Mouse (Mus musculus) forebrain, embryonic 14.5 days (tissue): ENCODE results near the gene Rad51d. TPM values are rescaled to one million over a fixed set of nuclear protein-coding genes. Genes with fewer than 3 reads are reported as not detected.

Experiments
- ATAC-seq: fragments of 200-750 bp; cut with Nextera tagmentation; 2 replicates; pipeline ENCODE4 v1.8.0; 2017; ENCODE audit warnings: mild to moderate bottlenecking, moderate library complexity
- DNase-seq: peaks from one replicate; pipeline ENCODE4 v3.0.0-alpha.2; 2015; ENCODE audit warnings: low spot score
- H3K27ac ChIP-seq: fragments of 300-500 bp; sonication (generic); 2 replicates; pipeline ENCODE4 v1.5.1; 2014; ENCODE audit warnings: low read depth, mild to moderate bottlenecking, control low read depth, low read length, moderate library complexity
- H3K27me3 ChIP-seq: fragments of 300-500 bp; sonication (generic); replicated peaks from 2 replicates; pipeline ENCODE4 v1.6.1; 2014; ENCODE audit warnings: low read length, control low read depth, mixed read lengths; ENCODE audit not compliant: control insufficient read depth, insufficient read depth
- H3K36me3 ChIP-seq: fragments of 300-500 bp; sonication (generic); 2 replicates; pipeline ENCODE4 v1.6.1; 2014; ENCODE audit warnings: low read length, control low read depth; ENCODE audit not compliant: control insufficient read depth, insufficient read depth
- H3K4me1 ChIP-seq: fragments of 300-500 bp; sonication (generic); 2 replicates; pipeline ENCODE4 v1.6.1; 2014; ENCODE audit warnings: antibody characterized with exemption, low read length, control low read depth; ENCODE audit not compliant: control insufficient read depth, insufficient read depth
- H3K4me2 ChIP-seq: fragments of 300-500 bp; sonication (generic); 2 replicates; pipeline ENCODE4 v1.6.1; 2014; ENCODE audit warnings: mild to moderate bottlenecking, control low read depth, low read length
- H3K4me3 ChIP-seq: fragments of 300-500 bp; sonication (generic); 2 replicates; pipeline ENCODE4 v1.5.1; 2014; ENCODE audit warnings: low read depth, low read length, control low read depth
- H3K9ac ChIP-seq: fragments of 300-500 bp; sonication (generic); 2 replicates; pipeline ENCODE4 v1.6.1; 2014; ENCODE audit warnings: mild to moderate bottlenecking, low read length, control low read depth, moderate library complexity
- H3K9me3 ChIP-seq: fragments of 300-500 bp; sonication (generic); replicated peaks from 2 replicates; pipeline ENCODE4 v1.6.1; 2016; ENCODE audit warnings: low read length, control low read depth, mixed read lengths; ENCODE audit not compliant: control insufficient read depth
- WGBS: fragments of 180-500 bp; shearing (Covaris S2); extraction: QIAGEN DNeasy Blood & Tissue Kit; methylation state at CpG from one replicate; pipeline ENCODE4 v1.1.7; 2014; 5-methylcytosine and 5-hydroxymethylcytosine counted together
- polyA plus RNA-seq: library from polyadenylated mRNA; unstranded; fragments of >200 nt; fragmentation: Nextera tagmentation; extraction: Ambion mirVana; gene quantifications from 2 replicates; pipeline ENCODE4 v1.2.1, GENCODE M21; 2014

The Rad51d gene
- polyA plus RNA-seq, 1 experiment from 2014 or later = 14.2 TPM

DNA sequence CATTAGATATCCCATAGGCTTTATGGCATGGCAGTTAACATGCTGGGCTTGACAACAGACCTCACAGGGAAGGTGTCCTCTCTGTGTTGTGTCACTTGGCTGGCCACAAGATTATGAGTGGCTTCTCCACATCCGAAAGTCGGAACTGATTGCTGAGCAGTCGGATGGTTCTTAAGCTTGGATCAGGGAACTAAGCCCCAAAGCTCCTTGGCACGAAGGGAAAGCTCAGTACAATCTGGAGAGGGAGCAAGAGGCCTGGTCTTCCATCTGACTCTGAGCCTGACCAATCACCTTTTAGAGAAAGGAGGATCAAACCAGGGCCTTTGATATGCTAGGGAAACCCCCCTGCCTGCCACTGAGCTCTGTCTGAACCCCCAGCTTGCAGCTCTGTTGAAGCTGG lies 31.3 kb upstream of the Rad51d start:
- ATAC-seq (no peak), DNase-seq (no peak)
- no peak overlapping the region for H3K4me3 ChIP-seq
- no peak overlapping the region for H3K4me2 ChIP-seq
- no peaks in the 10 kb centered on the region for H3K27me3 ChIP-seq
- H3K27ac ChIP-seq = no peak overlapping the region
- H3K9ac ChIP-seq = no peak overlapping the region
- no peaks in the 10 kb centered on the region for H3K36me3 ChIP-seq
- WGBS = 81% methylated on average over 4 of the region's 4 CpGs
- no peaks in the 10 kb centered on the region for H3K9me3 ChIP-seq
- H3K4me1 ChIP-seq = no peaks in the 10 kb centered on the region

DNA sequence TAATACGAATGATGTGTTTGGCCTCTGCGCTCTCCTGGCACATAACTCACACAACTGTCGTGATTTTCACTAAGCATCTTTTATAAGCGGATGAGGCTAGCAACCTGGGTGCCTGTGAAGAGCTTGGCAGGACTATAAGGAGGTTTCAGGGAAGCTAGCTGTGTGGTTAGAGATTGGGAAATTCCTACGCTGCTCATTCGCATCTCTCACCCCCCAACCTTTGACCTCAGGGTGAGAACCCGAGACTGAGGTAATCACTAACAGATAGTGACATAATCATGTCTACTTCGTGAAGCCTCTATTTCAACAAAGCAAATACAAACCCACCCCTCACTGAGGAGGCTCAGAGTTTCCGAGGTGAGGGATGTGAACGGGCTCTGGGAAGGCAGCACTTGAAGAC lies 30.4 kb upstream of the Rad51d start:
- Histone ChIP-seq H3K4me2 (no peak overlapping the region), H3K9ac (no peak overlapping the region), H3K27me3 (no peaks in the 10 kb centered on the region), H3K9me3 (no peaks in the 10 kb centered on the region), H3K27ac (no peak overlapping the region), H3K36me3 (no peaks in the 10 kb centered on the region), H3K4me1 (no peaks in the 10 kb centered on the region), H3K4me3 (no peak overlapping the region)
- 66% methylated on average over 10 of the region's 10 CpGs for WGBS
- DNase-seq (no peak), ATAC-seq (no peak)

DNA sequence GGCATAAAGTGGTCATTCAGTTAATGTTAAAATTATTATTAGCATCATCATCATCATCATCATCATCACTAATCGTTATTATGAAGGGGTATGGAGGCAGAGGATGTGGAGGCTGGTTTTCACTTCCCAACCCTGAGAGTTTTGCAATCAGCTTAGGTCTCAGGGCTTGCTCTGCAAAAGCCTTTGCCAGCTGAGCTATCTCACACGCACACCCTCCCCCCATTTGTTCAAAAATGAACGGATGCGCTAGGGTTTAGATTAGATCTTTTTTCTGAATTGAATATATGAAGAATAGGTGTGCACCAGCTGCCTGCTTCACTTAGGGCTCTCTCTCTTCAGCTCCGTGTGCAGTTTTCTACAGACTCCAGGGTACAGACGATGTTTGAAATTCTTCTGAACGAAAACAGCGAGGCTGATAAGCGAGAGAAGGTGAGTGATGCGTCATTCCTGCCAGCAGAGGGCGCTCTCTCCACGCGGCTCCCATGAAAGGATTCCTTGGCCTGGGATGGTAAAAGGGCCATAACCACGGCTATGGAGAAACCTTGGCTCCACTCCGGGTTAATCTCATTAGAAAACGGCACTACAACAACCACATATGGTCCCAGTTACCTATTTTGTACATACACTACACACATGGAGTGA lies 24.4 kb upstream of the Rad51d start:
- no peaks in the 10 kb centered on the region for H3K4me1 ChIP-seq
- DNase-seq (peak; percentile 85), ATAC-seq (peak; percentile 62; the same call in 1 of the 2 replicates)
- H3K4me2 ChIP-seq = peak overlapping the region; percentile 45
- no peaks in the 10 kb centered on the region for H3K9me3 ChIP-seq
- peak overlapping the region; percentile 43 for H3K9ac ChIP-seq
- no peak overlapping the region for H3K27ac ChIP-seq
- H3K36me3 ChIP-seq = no peaks in the 10 kb centered on the region
- no peaks in the 10 kb centered on the region for H3K27me3 ChIP-seq
- WGBS = 8% methylated on average over 16 of the region's 16 CpGs
- H3K4me3 ChIP-seq = no peak overlapping the region

GRCm38 (mm10) chr11:82910679-82911389 lies 20.4 kb upstream of the Rad51d start:
- Histone ChIP-seq H3K4me2 (no peak overlapping the region), H3K4me1 (peaks cover 4% of the 10 kb centered on the region; the same call in 1 of the 2 replicates), H3K27ac (no peak overlapping the region), H3K4me3 (no peak overlapping the region), H3K36me3 (peaks cover 5% of the 10 kb centered on the region; the same call in 1 of the 2 replicates), H3K9me3 (no peaks in the 10 kb centered on the region), H3K9ac (no peak overlapping the region), H3K27me3 (no peaks in the 10 kb centered on the region)
- ATAC-seq (no peak), DNase-seq (no peak)
- 91% methylated on average over 11 of the region's 11 CpGs for WGBS

- WGBS = 90% methylated on average over 4 of the region's 4 CpGs
- no peak within 1 kb of the TSS for H3K9ac ChIP-seq
- H3K36me3 ChIP-seq = peaks cover 11% of the 10 kb centered on the region
- DNase-seq = no peak
- no peaks in the 10 kb centered on the region for H3K27me3 ChIP-seq
- no peak for ATAC-seq
- no peak within 1 kb of the TSS for H3K4me2 ChIP-seq
- H3K4me3 ChIP-seq = no peak within 1 kb of the TSS
- no peak within 1 kb of the TSS for H3K27ac ChIP-seq
- H3K4me1 ChIP-seq = peaks cover 4% of the 10 kb centered on the region; the same call in 1 of the 2 replicates
- H3K9me3 ChIP-seq = no peaks in the 10 kb centered on the region
Observed at GRCm38 (mm10) chr11:82910250-82910649, 19.8 kb upstream of the Rad51d start, which contains the start of gene Unc45b. Gene Unc45b (plus strand): TSS chr11:82910550.

DNA sequence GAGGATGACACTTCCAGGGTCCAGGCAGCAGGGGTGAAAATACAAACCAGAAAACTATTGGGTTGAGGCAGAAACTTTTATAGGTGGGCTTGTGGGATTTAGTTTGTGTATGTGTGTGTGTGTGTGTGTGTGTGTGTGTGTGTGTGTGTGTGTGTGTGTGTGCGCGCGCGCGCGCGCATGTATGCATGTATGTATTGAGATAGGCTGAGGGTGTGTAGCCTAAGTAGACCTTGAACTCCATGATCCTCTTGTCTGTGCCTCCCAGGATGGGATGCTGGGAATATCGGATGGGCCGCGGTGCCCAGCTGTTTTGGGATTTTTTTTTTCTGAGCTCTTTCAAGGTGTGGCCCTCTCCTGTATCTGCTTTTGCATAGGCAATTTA lies 18.2 kb upstream of the Rad51d start:
- Histone ChIP-seq H3K4me3 (peak overlapping the region; percentile 78; the same call in 1 of the 2 replicates), H3K9ac (peak overlapping the region; percentile 81; the same call in 1 of the 2 replicates), H3K4me1 (peaks cover 4% of the 10 kb centered on the region; the same call in 1 of the 2 replicates), H3K4me2 (peak overlapping the region; percentile 69), H3K27ac (no peak overlapping the region), H3K9me3 (no peaks in the 10 kb centered on the region), H3K36me3 (peaks cover 28% of the 10 kb centered on the region), H3K27me3 (no peaks in the 10 kb centered on the region)
- DNase-seq = no peak
- peak; percentile 46 for ATAC-seq
- 61% methylated on average over 5 of the region's 10 CpGs for WGBS

- Histone ChIP-seq H3K4me1 (peaks cover 4% of the 10 kb centered on the region; the same call in 1 of the 2 replicates), H3K36me3 (peaks cover 34% of the 10 kb centered on the region), H3K4me2 (peak within 1 kb of the TSS; percentile 69), H3K9me3 (no peaks in the 10 kb centered on the region), H3K27ac (peak within 1 kb of the TSS; percentile 39; the same call in 1 of the 2 replicates), H3K9ac (peak within 1 kb of the TSS; percentile 81), H3K27me3 (no peaks in the 10 kb centered on the region), H3K4me3 (peak within 1 kb of the TSS; percentile 78)
- DNase-seq (peak; percentile 94), ATAC-seq (peak; percentile 94)
- 2% methylated on average over 73 of the region's 73 CpGs for WGBS
Observed at GRCm38 (mm10) chr11:82907651-82908607, 17.5 kb upstream of the Rad51d start, which contains the start of gene Nle1. Gene Nle1 (minus strand): TSS chr11:82908411.

DNA sequence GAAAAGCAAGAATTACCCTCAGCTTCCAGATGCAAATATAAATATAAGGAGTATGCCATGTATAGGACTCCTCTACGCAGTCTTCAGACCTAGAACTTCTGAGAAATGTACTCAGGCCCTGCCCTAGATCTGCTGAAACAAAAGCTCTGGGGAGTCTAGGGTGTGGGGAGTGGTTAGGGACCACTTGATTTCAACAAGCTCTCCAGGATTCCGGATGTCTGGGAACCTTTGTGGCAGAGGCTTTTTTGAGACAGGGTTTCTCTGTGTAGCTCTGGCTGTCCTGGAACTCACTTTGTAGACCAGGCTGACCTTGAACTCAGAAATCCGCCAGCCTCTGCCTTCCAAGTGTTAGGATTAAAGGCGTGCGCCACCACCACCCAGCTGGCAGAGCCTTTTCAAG lies 15.4 kb upstream of the Rad51d start:
- H3K9ac ChIP-seq = no peak overlapping the region
- H3K9me3 ChIP-seq = no peaks in the 10 kb centered on the region
- ATAC-seq = no peak
- H3K4me3 ChIP-seq = no peak overlapping the region
- H3K27ac ChIP-seq = no peak overlapping the region
- H3K4me1 ChIP-seq = peaks cover 4% of the 10 kb centered on the region; the same call in 1 of the 2 replicates
- H3K27me3 ChIP-seq = no peaks in the 10 kb centered on the region
- H3K4me2 ChIP-seq = no peak overlapping the region
- no peak for DNase-seq
- peaks cover 55% of the 10 kb centered on the region for H3K36me3 ChIP-seq
- WGBS = 88% methylated on average over 5 of the region's 5 CpGs
